Mouse (Mus musculus): Measurements from ENCODE around the gene Slc25a39.
A peak's percentile ranks its signal among the peaks of the same experiment; 100 is the strongest.

Gene Slc25a39

GRCm38 (mm10) chr11:102437120-102438061, 29.6 kb upstream of the Slc25a39 start:
- no peak for ATAC-seq (ENCODE audit: insufficient number of reproducible peaks, low FRiP score, low TSS enrichment)

DNA sequence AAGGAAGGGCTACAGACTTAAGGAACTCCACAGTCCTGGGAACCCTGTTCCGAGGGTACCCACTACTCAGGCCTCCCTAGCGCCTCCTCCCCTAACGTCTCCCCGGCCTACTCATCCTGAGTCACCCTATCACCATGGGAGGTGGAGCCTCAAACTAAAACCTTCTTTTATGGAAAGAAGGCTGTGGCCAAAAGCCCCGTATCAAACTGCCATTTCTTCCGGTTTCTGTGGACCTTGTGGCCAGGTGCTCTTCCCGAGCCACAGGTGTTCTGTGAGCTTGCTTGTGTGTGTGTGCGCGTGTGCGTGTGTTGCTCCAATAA, 28.7 kb upstream of the Slc25a39 start:
- no peak for ATAC-seq (ENCODE audit: insufficient number of reproducible peaks, low FRiP score, low TSS enrichment)

DNA sequence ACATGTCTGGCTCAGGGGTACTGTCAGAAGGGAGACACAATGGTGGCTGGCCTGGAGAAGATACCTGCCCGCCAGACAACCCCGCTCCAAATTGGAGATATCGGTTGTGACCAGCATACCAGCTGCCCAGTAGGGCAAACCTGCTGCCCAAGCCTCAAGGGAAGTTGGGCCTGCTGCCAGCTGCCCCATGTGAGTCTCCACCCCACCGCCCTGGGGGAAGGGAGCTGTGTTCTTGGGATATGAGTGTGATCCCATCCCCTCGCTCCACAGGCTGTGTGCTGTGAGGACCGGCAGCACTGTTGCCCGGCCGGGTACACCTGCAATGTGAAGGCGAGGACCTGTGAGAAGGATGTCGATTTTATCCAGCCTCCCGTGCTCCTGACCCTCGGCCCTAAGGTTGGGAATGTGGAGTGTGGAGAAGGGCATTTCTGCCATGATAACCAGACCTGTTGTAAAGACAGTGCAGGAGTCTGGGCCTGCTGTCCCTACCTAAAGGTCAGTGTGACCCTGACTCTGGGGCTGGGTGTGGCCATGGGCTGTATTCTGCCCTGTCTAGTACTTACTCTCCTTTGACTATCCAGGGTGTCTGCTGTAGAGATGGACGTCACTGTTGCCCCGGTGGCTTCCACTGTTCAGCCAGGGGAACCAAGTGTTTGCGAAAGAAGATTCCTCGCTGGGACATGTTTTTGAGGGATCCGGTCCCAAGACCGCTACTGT, 28.2 kb upstream of the Slc25a39 start:
- ATAC-seq (ENCODE audit: insufficient number of reproducible peaks, low FRiP score, low TSS enrichment), result no peak

GRCm38 (mm10) chr11:102434816-102435705, 27.3 kb upstream of the Slc25a39 start:
- no peak for ATAC-seq (ENCODE audit: insufficient number of reproducible peaks, low FRiP score, low TSS enrichment)

DNA sequence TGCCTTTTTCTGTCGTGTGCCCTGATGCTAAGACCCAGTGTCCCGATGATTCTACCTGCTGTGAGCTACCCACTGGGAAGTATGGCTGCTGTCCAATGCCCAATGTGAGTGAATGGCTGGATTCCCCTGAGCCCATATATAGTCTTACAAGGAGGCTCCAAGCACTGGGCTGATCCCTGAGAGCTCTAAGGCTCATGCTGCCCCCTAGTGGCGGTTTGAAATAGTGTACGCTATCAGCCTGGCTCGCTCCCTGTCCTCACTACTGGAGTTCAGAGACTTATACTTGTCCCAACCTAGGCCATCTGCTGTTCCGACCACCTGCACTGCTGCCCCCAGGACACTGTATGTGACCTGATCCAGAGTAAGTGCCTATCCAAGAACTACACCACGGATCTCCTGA, 26.7 kb upstream of the Slc25a39 start:
- no peak for ATAC-seq (ENCODE audit: insufficient number of reproducible peaks, low FRiP score, low TSS enrichment)

- ATAC-seq (ENCODE audit: insufficient number of reproducible peaks, low FRiP score, low TSS enrichment), result no peak
Observed at GRCm38 (mm10) chr11:102433866-102434265, 26.1 kb upstream of the Slc25a39 start.

GRCm38 (mm10) chr11:102432896-102433295, 25.1 kb upstream of the Slc25a39 start:
- no peak for ATAC-seq (ENCODE audit: insufficient number of reproducible peaks, low FRiP score, low TSS enrichment)

DNA sequence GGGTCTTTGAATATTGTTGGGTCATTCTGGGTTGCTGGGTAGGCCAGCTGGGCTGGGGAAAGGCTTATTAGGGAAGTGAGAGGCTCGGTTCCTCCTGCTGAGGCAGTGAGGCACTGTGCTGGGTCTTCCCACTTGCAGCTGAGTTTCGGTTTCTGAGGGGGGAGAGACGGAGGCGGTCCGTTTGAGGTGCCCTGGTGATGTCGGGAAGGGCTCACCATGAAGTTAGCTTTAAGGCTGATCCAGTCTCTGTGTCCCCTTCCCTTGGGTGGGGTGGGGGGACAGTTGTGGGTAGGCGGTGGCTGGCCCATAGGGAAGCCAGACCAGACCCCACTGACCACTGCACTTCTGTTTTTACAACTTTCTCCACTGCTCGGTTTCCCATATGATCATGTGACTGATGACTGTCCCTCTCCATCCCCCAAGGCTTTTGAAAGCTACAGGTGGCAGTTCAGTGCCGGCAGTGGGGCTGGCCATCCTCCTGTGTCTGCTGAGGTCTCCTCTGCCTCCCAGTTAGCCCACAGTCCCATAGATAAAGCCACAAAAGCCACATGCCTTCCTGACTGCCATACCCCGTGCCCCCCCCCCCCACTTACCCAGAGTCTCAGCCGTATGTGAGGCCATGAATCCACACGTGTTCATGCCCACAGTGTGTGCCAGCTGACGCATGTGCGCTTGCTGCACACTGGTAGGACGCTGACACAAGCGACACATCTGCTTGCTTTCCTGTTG, 24.5 kb upstream of the Slc25a39 start:
- ATAC-seq (ENCODE audit: insufficient number of reproducible peaks, low FRiP score, low TSS enrichment), result no peak

DNA sequence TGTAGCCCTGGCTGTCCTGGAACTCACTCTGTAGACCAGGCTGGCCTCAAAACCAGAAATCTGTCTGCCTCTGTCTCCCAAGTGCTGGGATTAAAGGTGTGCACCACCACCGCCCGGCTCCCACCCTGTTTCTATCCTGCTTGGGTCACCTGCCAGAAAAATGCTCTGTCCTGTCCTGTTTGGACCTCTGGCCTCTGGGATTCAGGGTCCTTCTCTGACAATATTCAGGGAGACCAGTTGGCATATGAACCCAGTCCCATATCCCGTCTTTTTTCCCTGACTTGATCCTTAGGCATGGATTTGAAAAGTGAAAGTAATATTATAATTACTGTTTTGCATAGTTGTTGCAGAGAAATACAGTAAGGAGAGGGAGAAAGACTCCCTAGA, 24.0 kb upstream of the Slc25a39 start:
- ATAC-seq (ENCODE audit: insufficient number of reproducible peaks, low FRiP score, low TSS enrichment), result no peak

DNA sequence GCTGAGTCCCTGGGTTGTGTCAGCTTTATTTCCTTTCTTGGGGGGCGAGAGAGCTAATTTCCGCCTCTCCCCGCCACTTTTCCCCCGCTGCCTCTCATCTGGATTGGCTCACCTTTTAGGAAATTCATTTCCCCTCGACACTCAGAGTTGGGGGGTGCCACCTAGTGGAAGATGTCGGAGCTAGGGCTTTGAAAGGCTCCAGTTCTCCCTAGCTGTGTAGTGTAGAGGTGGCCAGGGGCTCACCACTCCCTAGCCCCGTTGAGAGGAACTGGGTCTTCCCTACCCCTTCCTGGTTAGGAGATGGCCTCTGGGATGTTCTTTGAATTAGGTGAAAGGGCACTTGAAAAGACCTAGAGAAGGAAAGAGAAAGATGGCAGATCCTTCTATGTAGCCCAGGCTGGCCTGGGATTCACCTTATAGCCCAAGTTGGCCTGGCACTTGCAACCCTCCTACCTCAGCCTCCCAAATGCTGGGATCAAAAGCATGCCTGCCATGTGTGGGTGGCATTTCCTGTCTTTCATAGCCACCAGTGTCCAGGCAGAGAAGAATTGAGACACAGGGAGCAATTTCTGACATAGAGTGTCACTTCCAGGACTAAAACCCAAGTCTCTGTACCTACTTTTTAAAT, 23.4 kb upstream of the Slc25a39 start:
- ATAC-seq (ENCODE audit: insufficient number of reproducible peaks, low FRiP score, low TSS enrichment), result no peak

GRCm38 (mm10) chr11:102430121-102431017, 22.6 kb upstream of the Slc25a39 start, which contains the start of gene Grn:
Grn (plus strand) TSS chr11:102430315.
- peak; percentile 83 for ATAC-seq (ENCODE audit: insufficient number of reproducible peaks, low FRiP score, low TSS enrichment)

- no peak for ATAC-seq (ENCODE audit: insufficient number of reproducible peaks, low FRiP score, low TSS enrichment)
Observed at GRCm38 (mm10) chr11:102429551-102429950, 21.8 kb upstream of the Slc25a39 start.

- no peak for ATAC-seq (ENCODE audit: insufficient number of reproducible peaks, low FRiP score, low TSS enrichment)
Observed at GRCm38 (mm10) chr11:102428981-102429540, 21.3 kb upstream of the Slc25a39 start.

DNA sequence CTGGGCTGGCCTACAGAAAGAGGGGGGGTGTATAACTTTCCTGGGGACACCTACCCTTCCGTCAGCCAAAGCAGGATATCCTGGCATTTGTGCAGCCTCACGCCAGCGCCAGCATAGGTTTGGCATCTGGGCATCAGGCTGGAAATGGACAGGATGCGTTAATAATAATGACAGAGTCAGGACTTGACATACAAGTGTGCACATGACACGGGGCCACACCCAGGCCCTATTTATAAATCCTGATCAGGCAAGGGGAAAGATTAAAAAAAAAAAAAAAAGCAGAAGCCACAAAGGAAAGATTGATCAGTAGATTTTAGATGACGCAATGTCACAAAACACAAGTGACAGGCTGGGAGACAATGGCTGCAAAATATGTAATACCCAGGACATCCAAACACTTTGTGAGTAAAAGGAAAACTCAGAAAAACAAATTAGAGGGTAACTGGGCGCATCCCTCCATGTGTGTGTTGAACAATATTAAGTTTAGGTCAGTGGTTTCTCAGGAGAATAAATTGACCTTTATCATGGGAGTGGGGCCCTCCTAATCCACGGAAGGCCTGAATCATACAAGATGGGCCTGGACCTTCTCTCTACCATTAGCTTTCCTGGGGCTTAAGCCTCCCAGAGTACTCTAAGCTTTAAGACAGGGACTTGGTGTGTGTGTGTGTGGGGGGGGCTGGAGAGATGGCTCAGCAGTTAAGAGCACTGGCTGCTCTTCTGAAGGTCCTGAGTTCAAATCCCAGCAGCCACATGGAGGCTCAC, 18.0 kb upstream of the Slc25a39 start:
- no peak for ATAC-seq (ENCODE audit: insufficient number of reproducible peaks, low FRiP score, low TSS enrichment)

- ATAC-seq (ENCODE audit: insufficient number of reproducible peaks, low FRiP score, low TSS enrichment), result no peak
Observed at GRCm38 (mm10) chr11:102424666-102425065, 16.9 kb upstream of the Slc25a39 start.

DNA sequence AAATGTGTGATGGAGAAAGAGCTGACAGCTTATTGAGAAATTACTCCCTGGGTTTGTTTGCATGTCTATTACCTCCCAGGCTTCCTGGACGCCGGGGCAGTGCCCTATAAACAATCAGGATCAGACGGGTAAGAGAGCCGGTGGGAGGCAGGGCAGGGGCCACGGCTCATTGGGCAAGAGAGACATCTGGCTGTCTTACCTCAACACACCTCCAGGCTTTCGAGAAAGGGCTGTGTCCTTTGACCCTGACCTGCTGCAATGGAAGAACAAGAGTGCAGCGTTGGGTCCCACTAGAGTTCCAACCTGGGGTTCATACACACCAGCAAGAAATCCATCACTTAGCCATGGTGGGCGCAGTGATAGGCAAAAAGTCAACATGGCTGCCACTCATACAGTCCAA, 13.8 kb upstream of the Slc25a39 start:
- no peak for ATAC-seq (ENCODE audit: insufficient number of reproducible peaks, low FRiP score, low TSS enrichment)

DNA sequence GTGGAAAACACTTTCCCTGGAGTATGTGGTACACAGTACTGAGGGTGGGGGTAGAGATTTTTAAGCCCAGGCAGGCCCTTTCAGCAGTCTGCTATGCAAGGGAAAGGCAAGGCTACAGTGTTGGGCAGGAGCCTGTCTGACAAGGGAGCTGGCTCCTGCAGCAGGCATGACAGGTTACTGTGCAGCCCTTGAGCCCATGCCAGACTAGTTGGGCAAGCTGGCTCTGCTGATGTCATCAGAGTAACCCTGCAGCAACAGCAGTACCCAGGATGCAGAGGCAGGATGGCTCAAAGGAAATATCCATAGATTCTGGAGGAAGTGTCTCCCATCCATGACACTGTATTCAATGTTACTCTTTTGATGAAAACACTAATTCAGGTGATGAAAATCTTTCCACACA, 11.1 kb upstream of the Slc25a39 start:
- no peak for ATAC-seq (ENCODE audit: insufficient number of reproducible peaks, low FRiP score, low TSS enrichment)

- ATAC-seq (ENCODE audit: insufficient number of reproducible peaks, low FRiP score, low TSS enrichment), result no peak
Observed at GRCm38 (mm10) chr11:102417160-102417559, 9.4 kb upstream of the Slc25a39 start.
